Mouse (Mus musculus): ENCODE data around the gene Adgrb3. TPM values are rescaled to one million over a fixed set of nuclear protein-coding genes. Genes with fewer than 3 reads are reported as not detected.

The Adgrb3 gene
- total RNA-seq, 2 experiments from 2014 or later, result not detected

DNA sequence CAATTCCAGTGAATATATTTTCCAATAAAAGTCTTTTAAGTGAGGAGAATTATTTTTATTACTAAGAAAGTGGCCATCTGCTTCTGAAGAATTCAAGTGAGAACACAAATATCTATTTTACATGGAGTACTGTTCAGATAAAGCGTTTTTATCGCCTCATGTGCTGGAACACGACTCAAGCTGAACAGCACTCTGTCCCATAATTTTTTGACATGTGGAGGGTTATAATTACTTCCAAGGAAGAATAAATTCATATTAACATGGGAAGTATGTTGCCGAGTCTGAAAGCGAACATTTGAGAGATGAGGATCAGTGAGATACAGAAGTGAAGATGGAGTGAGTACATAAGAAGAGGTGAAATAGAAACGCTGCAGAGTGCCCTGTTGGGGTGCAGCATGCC lies 665.9 kb downstream of the Adgrb3 start:
- no peak for ATAC-seq (ENCODE audit: poor library complexity, severe bottlenecking)

DNA sequence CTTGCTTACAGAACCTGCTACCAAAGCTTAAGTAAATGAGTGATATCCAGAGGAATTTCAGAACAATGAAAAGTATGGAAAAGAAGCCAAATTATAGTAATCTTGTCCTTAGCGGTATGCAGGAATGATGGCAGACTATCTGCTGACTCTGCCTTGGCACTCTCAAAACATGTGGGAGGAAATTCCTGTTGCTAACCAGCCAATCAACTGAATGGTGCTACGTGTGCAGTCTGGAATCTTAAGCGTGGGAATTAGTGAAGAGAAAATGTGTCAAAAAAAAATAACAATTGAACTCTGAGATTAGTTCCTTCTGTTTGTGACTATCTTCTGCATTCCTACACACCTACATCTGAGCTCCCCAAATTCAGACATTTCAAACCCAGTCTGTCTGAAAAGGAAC lies 683.3 kb downstream of the Adgrb3 start:
- no peak for ATAC-seq (ENCODE audit: poor library complexity, severe bottlenecking)

DNA sequence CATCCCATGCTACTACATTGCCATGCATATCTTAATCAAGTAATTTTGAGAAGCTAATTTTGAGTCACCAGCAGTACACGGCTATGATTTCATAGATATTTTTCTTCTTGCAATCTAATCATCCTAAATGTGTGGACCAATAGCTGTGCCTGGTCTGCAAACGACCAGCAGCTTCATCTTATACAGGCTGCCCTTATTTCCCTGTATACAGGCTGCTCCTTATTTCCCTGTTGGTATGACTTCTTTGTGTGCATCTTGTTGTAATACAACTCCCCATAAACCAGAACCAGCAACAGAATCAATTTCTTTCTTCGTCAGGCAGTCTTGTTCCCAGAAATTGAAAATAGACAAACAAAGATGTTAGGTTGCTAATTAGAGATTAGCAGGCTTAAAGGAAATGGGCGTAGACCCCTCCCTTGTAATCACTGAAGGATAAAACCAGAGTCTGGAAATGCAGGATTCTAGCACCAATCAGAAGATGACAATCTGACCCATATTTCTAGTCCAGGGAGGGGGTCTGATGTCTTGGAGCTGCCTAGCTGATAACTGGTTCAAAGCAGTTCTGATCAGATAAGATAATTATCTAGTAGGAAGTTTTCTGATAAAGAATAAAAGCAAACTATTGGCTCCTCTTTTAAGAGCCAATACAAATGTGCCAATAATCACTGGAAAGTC lies 697.2 kb downstream of the Adgrb3 start:
- no peak for ATAC-seq (ENCODE audit: poor library complexity, severe bottlenecking)

DNA sequence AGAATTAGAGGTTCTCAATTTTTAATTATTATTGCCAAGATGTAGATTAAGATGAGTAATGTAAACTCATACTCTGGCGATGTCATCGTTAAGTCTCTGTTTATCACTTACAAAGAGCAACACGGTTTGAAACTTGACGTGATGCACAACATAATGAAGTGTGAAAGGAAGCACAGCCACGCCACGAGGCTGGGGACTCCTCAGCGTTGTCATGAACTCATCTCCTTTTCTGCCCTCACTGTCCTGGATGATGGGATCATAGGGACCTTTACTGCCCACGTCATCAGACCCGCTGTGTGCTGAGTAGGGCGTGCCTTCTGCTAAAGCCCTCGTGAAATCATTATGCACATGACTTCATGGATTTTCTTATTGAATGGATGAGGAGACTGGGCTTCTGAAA lies 714.0 kb downstream of the Adgrb3 start:
- ATAC-seq (ENCODE audit: poor library complexity, severe bottlenecking), result no peak

DNA sequence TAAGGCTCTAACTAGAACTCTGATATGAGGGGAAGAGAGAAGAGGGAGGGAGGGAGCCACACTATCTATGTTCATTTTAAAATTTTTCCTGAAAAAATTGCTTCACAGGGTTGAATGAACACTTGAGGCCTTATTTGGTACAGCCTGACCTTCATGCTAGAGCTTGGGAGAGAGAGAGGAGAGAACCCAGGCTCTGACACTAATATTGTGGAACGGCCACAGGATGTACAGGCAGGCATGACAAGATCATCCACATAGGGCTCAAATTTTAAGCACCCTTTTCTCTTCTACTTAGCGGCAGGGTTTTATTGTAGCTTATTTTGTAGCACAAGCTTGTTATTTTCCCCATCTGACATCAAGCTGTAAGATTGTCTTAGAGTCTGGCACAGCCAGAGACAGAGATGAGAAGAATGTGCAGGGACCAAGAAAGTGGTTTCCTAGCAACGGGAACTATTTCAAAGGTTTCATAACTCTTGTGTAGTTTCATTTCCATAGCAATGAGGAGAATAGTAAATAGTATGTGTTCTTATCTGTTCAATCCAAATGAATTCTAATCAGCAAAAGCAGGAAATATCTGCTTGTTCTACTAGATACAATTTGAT lies 721.9 kb downstream of the Adgrb3 start:
- no peak for ATAC-seq (ENCODE audit: poor library complexity, severe bottlenecking)

DNA sequence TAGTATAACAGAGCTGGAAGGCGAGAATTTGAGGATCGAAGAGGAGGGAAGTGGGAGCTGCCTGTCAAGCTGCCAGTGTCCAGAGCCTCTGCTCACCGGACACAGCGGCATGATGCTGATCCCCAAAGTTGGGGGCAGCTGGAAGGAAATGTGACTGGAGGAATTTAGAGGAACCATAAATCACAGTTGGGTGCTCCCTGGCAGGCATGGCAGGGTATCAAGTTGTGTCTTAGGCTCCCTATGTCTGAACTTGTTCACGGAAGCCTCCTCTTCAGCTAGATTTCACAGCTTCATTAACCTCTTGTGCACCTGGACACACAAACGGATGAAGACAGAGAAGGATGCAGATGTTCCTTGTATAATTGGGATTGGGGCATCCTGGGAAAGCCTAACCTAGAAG lies 722.8 kb downstream of the Adgrb3 start:
- ATAC-seq (ENCODE audit: poor library complexity, severe bottlenecking), result no peak

DNA sequence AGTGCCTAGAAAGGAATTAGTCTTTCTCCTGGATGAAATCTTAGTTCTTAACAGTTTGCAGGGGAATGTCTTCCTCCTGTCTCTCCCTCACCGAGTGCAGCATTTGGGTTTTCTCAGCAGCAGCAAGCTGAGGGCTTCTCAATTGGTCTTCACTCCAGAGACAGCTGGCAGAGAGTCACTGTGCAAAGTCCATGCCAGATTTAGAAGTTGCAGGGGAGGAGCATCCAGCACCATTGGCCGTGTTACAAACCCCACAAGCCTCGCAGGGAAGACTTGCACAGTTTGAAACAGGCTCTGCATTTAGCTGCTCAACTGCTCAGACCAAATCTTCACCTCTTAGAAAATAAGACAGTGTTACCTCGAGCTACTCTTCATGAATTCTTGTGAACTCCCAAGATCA lies 724.1 kb downstream of the Adgrb3 start:
- no peak for ATAC-seq (ENCODE audit: poor library complexity, severe bottlenecking)

DNA sequence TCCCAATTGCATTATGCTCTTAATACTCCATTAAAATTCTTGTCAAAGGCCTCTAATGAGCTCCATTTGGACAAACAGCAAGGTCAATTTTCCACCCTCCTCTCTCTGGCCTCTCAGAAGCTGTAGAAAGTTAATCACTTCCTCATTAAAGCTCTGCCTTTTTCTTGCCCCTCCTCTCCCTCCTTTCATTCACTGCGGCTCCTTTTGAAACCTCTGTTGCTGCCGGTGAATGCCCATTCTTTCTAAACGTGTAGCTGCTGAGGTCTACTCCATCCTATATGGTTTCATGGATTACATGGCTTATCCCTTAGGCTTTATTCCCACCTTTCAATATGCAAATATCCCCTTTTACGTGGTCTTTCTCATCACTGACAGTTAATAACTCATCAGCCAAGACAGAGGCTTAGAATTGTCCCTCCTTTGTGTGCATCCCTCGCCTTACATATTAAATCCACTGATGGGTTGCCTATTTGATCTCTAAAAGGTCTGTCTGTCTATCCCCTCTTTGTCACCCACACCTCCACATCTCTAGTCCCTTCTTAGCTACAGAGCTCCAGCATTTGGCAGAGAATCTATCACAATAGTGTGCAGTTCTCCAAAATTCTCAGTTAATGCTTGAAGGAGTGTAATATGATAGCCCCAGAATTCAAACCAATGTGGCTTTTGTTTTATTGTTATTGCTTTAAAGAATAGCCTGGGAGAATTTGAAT lies 741.3 kb downstream of the Adgrb3 start:
- ATAC-seq (ENCODE audit: poor library complexity, severe bottlenecking), result no peak

DNA sequence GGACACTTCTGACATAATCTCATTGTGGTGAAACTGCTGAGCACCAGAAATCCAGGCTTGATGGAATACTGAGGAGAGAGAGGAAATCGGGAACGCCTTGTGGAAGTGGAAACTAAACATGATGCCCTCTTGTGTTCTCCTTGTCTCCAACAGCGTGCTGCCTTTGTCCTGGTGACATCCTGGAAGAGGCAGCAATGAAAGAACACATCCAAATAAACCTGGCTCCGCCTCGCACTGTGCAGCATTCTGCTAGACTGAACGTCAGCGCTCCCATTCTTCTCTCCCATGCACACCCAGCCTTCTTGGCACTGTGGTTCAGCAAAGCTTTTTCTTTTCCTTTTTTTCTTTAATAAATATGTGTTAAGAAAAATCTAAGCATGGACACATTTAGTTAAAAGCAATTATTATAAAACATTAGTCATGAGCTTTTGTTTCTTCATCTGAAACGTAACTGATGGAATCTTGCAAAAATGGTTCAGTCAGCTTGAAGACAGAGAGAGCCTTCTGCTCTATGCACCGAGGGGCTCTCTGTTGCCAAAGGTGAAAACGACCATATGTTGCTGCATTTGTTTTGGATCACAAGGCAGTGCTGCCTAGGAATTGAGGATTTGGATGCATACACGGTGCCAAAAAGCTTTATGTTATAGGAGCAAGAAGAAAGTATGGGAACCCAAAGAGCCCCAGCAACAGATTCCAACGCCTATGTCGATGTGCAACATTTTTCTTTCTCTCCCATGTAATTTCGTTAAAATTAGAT lies 743.7 kb downstream of the Adgrb3 start:
- ATAC-seq (ENCODE audit: poor library complexity, severe bottlenecking), result no peak

DNA sequence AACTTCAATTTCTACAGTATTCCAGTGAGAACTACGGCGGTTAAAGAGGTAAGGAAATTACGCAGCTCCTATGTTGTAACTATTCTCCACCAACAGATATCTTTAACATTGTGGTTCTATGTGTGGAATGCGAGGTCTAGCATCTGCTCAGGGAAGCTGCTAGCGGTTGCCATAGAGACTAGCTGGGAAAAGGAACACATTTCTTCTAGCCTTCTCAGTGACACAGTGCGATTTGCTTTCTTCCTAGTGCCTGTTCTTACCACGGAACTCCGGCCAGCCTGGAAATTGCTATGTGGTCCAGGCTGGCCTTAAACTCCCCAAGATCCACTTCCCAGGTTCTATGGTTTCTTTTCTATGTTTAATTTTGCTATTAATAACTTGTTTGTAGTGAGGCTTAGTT lies 747.1 kb downstream of the Adgrb3 start:
- ATAC-seq (ENCODE audit: poor library complexity, severe bottlenecking), result no peak

DNA sequence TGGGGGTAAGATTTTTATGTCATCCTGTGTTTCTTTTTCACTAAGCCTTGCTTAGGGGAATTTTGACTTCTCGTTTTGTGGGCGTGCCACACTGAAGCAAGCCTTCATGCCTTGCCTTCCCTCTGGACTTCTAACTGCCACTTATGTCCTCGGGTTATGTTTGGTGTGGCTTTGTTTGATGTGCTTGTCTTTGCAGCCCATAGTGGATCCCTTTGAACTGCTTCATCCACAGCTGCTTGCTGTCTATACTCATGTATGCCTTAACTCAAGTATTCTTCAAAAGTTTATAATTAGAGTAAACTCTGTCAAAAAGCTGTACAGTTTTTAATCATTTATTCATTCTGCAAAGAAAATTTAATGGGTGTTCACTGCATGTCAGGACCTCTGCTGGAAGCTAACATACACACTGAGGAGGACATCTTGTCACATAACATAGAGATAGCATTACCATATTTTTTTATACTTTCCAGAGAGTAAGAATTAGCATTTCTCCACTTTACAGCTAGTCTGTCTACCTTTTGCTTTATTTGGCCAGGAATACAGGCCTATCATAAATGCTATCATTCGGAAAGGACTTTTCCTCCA lies 748.1 kb downstream of the Adgrb3 start:
- no peak for ATAC-seq (ENCODE audit: poor library complexity, severe bottlenecking)

DNA sequence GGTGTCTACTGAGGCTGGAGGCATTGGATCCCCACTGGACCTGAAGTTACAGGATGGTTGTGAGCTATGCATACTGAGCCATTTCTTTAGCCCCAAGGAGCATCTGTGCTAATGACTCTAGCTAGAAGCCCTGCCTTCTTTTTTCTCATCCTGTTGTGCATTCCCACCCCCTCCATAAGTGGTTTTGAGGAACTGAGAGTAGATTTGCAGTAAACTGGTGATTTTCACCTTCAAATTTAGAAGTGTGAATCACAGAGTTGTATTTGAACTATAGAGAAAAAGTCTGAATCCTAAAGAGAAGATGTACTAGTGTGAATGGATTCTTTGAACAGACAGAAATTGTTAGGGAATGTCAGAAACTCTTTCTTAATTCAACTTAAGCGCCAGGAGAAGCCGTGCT lies 750.1 kb downstream of the Adgrb3 start:
- ATAC-seq (ENCODE audit: poor library complexity, severe bottlenecking), result no peak

DNA sequence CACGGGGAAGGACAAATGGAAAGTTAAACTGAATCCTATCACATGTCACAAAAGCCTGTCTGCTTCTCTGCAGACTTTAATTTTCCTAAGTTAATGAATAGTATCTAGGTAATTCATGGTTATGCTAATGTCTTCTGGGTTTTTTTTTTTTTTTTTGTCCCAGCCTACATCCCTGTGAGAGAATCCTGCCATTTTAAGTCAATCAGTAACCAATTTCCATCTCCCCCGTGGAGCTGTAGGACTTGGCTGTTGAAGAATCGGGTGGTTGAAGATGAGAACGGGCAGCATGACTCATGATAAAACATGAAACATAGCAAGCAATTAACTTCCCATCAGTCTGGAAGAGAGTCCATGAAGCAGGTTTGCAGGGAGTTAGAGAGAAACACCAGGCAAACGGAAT lies 753.6 kb downstream of the Adgrb3 start:
- ATAC-seq (ENCODE audit: poor library complexity, severe bottlenecking), result no peak

DNA sequence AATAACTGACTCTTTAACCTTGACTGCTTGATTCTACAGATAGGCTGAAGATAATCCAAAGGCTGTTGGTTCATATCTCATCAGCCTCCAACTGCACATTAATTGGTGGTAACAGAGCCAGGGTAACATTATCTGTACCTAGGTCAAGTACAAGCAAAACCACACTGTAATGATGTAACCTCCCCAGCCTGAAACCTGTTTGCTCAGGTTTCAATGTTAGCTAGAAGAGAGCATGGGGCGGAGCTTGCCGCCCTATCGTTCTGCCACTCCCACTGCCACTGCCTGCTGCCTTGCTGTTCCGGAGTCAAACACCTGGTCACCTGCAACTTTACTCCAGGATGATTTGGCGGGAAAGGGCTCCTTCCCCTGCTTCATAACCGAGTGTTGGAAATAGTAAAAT lies 765.5 kb downstream of the Adgrb3 start:
- no peak for ATAC-seq (ENCODE audit: poor library complexity, severe bottlenecking)

DNA sequence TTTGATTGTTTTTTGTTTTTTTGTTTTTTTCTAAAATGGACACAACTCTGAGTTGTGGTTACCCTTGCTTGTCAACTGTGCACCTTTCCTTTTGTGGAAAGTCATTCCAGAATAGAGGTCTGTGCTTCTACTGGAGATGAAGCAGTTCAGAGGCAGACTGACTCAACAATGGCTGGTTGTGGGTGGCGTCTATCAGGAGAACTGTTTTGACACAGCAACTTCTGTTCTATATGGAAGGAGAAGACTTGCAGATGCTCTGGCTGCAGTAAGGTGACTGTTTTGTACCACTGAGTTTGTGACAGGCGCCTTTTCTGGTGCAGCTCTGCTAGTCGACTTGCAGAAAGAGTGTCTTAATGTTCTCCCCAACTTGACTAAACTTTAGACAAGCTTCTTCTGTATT lies 768.6 kb downstream of the Adgrb3 start:
- no peak for ATAC-seq (ENCODE audit: poor library complexity, severe bottlenecking)

DNA sequence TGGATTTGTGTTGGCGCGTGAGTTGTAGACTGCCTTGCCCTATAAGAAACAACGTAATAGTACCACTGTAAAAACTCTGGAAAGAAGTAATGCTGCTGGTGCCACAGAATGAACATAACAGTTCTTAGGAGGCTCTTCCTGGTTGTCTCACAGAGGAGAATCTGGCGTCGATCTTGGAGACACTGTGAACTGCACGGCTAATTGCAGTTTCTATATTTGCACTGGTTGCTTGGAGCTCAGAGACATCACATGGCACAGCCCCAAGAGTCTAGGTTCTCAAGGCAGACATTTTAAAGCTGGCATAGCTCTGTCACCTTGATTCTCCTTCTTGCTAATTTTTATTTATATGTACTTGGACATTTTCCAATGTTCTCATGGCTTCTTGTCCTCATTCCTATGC lies 769.3 kb downstream of the Adgrb3 start:
- no peak for ATAC-seq (ENCODE audit: poor library complexity, severe bottlenecking)

DNA sequence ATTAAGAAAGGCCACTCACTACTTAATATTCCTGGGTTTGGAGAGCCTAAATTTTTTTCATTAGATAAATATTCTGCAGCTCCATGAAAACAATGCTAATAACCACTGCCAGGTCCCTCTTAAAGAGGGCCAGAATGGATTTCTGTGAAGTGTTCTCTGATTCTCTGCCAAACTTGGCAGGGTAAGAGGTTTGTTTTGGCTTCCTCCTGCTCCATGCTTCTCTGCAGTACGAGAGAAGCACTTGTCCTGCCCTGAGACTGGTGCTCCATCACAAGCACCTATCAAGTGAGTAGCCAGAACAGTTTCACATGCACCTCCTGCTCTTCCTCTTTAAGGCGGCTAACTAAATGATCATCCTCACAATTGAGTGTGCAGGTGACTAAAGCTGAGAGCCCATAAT lies 771.9 kb downstream of the Adgrb3 start:
- ATAC-seq (ENCODE audit: poor library complexity, severe bottlenecking), result no peak

DNA sequence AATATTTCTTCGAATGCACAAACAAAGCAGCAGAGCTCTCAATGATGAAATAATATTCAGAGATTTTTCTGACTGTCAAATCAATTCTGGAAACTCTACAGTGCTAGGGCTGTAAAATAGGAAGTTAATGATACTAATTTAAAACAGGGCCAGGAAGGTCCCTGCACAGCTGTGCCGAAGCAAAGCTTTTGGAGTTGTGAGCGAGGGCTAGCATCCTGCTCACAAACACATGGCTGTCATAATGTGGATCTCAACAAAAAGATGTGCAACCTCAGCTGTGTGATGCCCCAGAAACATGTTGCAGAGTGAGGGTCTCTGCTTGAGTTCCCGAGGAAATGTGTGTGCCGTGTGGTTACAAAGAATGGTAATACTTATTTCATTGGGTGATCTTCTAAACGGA lies 772.3 kb downstream of the Adgrb3 start:
- no peak for ATAC-seq (ENCODE audit: poor library complexity, severe bottlenecking)

DNA sequence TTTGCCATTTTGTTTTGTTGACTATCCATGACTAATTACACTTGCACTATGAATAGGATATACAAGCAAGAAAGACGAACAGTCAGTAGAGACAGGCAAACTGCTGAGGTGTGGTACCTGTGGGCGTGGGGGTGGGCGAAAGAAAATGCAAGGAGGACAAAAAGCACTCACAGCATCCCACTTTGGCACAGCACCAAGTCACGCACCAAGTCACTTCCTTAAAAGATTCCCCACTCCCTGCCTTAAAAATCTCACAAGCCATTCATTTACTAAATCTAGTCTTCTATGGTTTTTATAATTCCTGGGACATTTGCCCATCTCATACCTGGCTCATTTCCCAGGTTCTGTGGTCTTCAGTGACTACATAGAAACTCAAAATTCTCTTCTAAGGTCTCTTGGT lies 787.4 kb downstream of the Adgrb3 start:
- ATAC-seq (ENCODE audit: poor library complexity, severe bottlenecking), result no peak

DNA sequence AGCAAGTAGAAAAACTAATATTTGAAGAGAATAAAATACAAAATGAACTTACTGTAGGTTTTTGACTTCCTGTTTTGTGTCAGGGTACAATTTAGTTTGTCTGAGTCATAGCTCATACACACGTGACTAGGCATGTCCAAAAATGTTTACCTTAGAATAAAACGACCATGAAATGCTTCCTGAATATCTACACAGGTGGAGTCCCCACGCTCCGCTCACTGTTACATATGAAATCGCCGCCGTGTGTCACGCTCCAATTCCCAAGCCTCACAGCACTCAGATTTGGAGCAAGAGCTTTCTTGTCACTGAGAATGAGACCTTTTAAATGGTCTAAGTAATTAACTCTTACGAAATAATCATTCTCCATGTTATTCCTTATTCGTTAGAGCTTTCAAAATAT lies 795.3 kb downstream of the Adgrb3 start:
- ATAC-seq (ENCODE audit: poor library complexity, severe bottlenecking), result no peak
